Mouse (Mus musculus) CH12.LX (cell line): ENCODE measurements at regions not wholly inside any gene's neighbourhood (a gene's known extent, or its start where the extent isn't known, plus 50 kb on each side); places are given as distances from the start of the nearest gene placed in this dataset.

Experiments used
- DNase-seq: peaks from one replicate; pipeline ENCODE4 v3.0.0-alpha.2; 2013; ENCODE audit errors: extremely low read depth
- H3K27ac ChIP-seq: 2 replicates; pipeline ENCODE4 v1.5.1; 2012; ENCODE audit warnings: low read depth, mild to moderate bottlenecking, control low read depth, moderate library complexity; ENCODE audit not compliant: insufficient read depth
- H3K27me3 ChIP-seq: replicated peaks from 2 replicates; pipeline ENCODE3; 2012; ENCODE audit warnings: inconsistent platforms
- H3K36me3 ChIP-seq, 2 experiments: replicated peaks in 1 of 2; 2 replicates each; pipeline versions ENCODE3 to v1.6.1; 2012; ENCODE audit warnings: inconsistent platforms in 1 of 2, low read length in 1 of 2, mild to moderate bottlenecking in 1 of 2, mixed read lengths in 1 of 2, moderate library complexity in 1 of 2; ENCODE audit not compliant: control insufficient read depth in 1 of 2, insufficient read depth in 1 of 2
- H3K4me1 ChIP-seq, 2 experiments: 2 replicates each; pipeline ENCODE4 v1.6.1; 2012; ENCODE audit warnings: inconsistent platforms in 1 of 2, moderate library complexity in 1 of 2; ENCODE audit not compliant: insufficient read depth in 2 of 2, control insufficient read depth in 1 of 2
- H3K4me2 ChIP-seq: 2 replicates; pipeline ENCODE4 v1.6.1; 2012; ENCODE audit warnings: low read depth, mild to moderate bottlenecking, control low read depth; ENCODE audit not compliant: poor library complexity, insufficient read depth, severe bottlenecking
- H3K4me3 ChIP-seq, 3 experiments: fragments of 150-350 bp in 1 of 3; sonication (generic) in 1 of 3; replicated peaks in 1 of 3; 2 replicates each; pipeline versions ENCODE3 to v1.5.1; 2011 to 2012; ENCODE audit warnings: low read depth in 2 of 3, low read length in 2 of 3, mild to moderate bottlenecking in 2 of 3, moderate library complexity in 2 of 3, control low read depth in 1 of 3, improper control_type of control experiment in 1 of 3, inconsistent platforms in 1 of 3, mixed read lengths in 1 of 3; ENCODE audit not compliant: poor library complexity in 1 of 3
- H3K79me2 ChIP-seq: replicated peaks from 2 replicates; pipeline ENCODE4 v1.6.1; 2012; ENCODE audit warnings: mild to moderate bottlenecking, moderate library complexity; ENCODE audit not compliant: control insufficient read depth, poor library complexity, insufficient read depth, severe bottlenecking; ENCODE audit errors: extremely low read depth
- H3K9ac ChIP-seq: 2 replicates; pipeline ENCODE4 v1.6.1; 2012; ENCODE audit warnings: low read depth, mild to moderate bottlenecking, control low read depth, moderate library complexity; ENCODE audit not compliant: insufficient read depth
- H3K9me3 ChIP-seq: replicated peaks from 2 replicates; pipeline ENCODE3; 2012; ENCODE audit warnings: low read length, inconsistent platforms, mixed read lengths
- CTCF ChIP-seq, 2 experiments: IDR thresholded peaks in 1 of 2; conservative IDR thresholded peaks in 1 of 2; 2 replicates each; pipeline ENCODE4 v1.5.1; 2011 to 2012; ENCODE audit warnings: low read depth in 2 of 2, low read length in 2 of 2, improper control_type of control experiment in 1 of 2, inconsistent platforms in 1 of 2, mild to moderate bottlenecking in 1 of 2, moderate library complexity in 1 of 2
- ELF1 ChIP-seq: IDR thresholded peaks from 2 replicates; pipeline ENCODE4 v1.6.1; 2014; ENCODE audit warnings: low read depth, mild to moderate bottlenecking, inconsistent platforms, low read length, improper control_type of control experiment
- HCFC1 ChIP-seq: IDR thresholded peaks from 2 replicates; pipeline ENCODE4 v1.6.1; 2012; ENCODE audit warnings: low read depth, mild to moderate bottlenecking, inconsistent platforms, low read length, improper control_type of control experiment
- IRF4 ChIP-seq: IDR thresholded peaks from 2 replicates; pipeline ENCODE4 v1.6.1; 2014; ENCODE audit warnings: low read depth, mild to moderate bottlenecking, inconsistent platforms, low read length, improper control_type of control experiment
- JUND ChIP-seq: conservative IDR thresholded peaks from 2 replicates; pipeline ENCODE4 v1.6.1; 2011; ENCODE audit warnings: low read depth, low read length, improper control_type of control experiment
- MAFK ChIP-seq: IDR thresholded peaks from 2 replicates; pipeline ENCODE4 v1.6.1; 2011; ENCODE audit warnings: low read length, improper control_type of control experiment; ENCODE audit not compliant: insufficient replicate concordance
- MAX ChIP-seq: IDR thresholded peaks from 2 replicates; pipeline ENCODE4 v1.6.1; 2011; ENCODE audit warnings: low read length, improper control_type of control experiment
- MAZ ChIP-seq: IDR thresholded peaks from 2 replicates; pipeline ENCODE4 v1.6.1; 2012; ENCODE audit warnings: low read depth, mild to moderate bottlenecking, inconsistent platforms, low read length, improper control_type of control experiment, moderate library complexity
- MXI1 ChIP-seq: IDR thresholded peaks from 2 replicates; pipeline ENCODE4 v1.6.1; 2011; ENCODE audit warnings: mild to moderate bottlenecking, low read depth, low read length, improper control_type of control experiment
- MYC ChIP-seq: IDR thresholded peaks from 2 replicates; pipeline ENCODE4 v1.6.1; 2011; ENCODE audit warnings: low read depth, mild to moderate bottlenecking, improper control_type of control experiment, low read length
- NELFE ChIP-seq: IDR thresholded peaks from 2 replicates; pipeline ENCODE4 v1.6.1; 2011; ENCODE audit warnings: low read depth, low read length, improper control_type of control experiment
- NRF1 ChIP-seq: IDR thresholded peaks from 2 replicates; pipeline ENCODE4 v1.6.1; 2014; ENCODE audit warnings: low read depth, mild to moderate bottlenecking, inconsistent platforms, low read length, improper control_type of control experiment, moderate library complexity
- PAX5 ChIP-seq: IDR thresholded peaks from 2 replicates; pipeline ENCODE4 v1.6.1; 2012; ENCODE audit warnings: low read length, inconsistent platforms, mixed read lengths
- POLR2A ChIP-seq: IDR thresholded peaks from 2 replicates; pipeline ENCODE4 v1.6.1; 2011; ENCODE audit warnings: low read depth, mild to moderate bottlenecking, improper control_type of control experiment, low read length
- POLR2AphosphoS2 ChIP-seq: IDR thresholded peaks from 2 replicates; pipeline ENCODE4 v1.6.1; 2011; ENCODE audit warnings: low read depth, low read length, improper control_type of control experiment
- RAD21 ChIP-seq: IDR thresholded peaks from 2 replicates; pipeline ENCODE4 v1.6.1; 2011; ENCODE audit warnings: low read depth, mild to moderate bottlenecking, low read length, improper control_type of control experiment, moderate library complexity
- RCOR1 ChIP-seq: conservative IDR thresholded peaks from 2 replicates; pipeline ENCODE4 v1.6.1; 2012; ENCODE audit warnings: low read depth, mild to moderate bottlenecking, inconsistent platforms, low read length, improper control_type of control experiment
- SIN3A ChIP-seq: IDR thresholded peaks from 2 replicates; pipeline ENCODE4 v1.6.1; 2012; ENCODE audit warnings: low read length, improper control_type of control experiment, inconsistent platforms
- SMC3 ChIP-seq: IDR thresholded peaks from 2 replicates; pipeline ENCODE4 v1.6.1; 2011; ENCODE audit warnings: low read depth, low read length, improper control_type of control experiment
- USF1 ChIP-seq: IDR thresholded peaks from 2 replicates; pipeline ENCODE4 v1.6.1; 2014; ENCODE audit warnings: low read depth, mild to moderate bottlenecking, inconsistent platforms, low read length, improper control_type of control experiment
- ZC3H11A ChIP-seq: IDR thresholded peaks from 2 replicates; pipeline ENCODE4 v1.6.1; 2012; ENCODE audit warnings: low read depth, mild to moderate bottlenecking, inconsistent platforms, low read length, improper control_type of control experiment
- ZKSCAN1 ChIP-seq: IDR thresholded peaks from 2 replicates; pipeline ENCODE4 v1.6.1; 2012; ENCODE audit warnings: low read depth, inconsistent platforms, low read length, improper control_type of control experiment, borderline replicate concordance
- ZMIZ1 ChIP-seq: IDR thresholded peaks from 2 replicates; pipeline ENCODE4 v1.6.1; 2012; ENCODE audit warnings: low read depth, mild to moderate bottlenecking, inconsistent platforms, low read length, improper control_type of control experiment
- ZNF384 ChIP-seq: IDR thresholded peaks from 2 replicates; pipeline ENCODE4 v1.6.1; 2012; ENCODE audit warnings: low read depth, low read length, improper control_type of control experiment, inconsistent platforms
- dilution Hi-C: fragments of 300-500 bp; cut with MboI; formaldehyde crosslinking; loops from 2 replicates; pipeline ENCODE4 v1.14.3; 2020; ENCODE audit warnings: low sequenced_read_pairs; ENCODE audit not compliant: extremely low pct_unique_long_range_greater_than_20kb, extremely low pct_ligation_motif_present
- in situ Hi-C: fragments of 300-500 bp; cut with MboI; formaldehyde crosslinking; loops from 3 replicates; pipeline ENCODE4 v1.14.3; 2019; ENCODE audit warnings: low sequenced_read_pairs, low pct_ligation_motif_present, low pct_unique_long_range_greater_than_20kb, mixed read lengths

GRCm38 (mm10) chr5:74933276-74933675 lies 111.3 kb downstream of the Chic2 start:
- TF ChIP-seq NRF1 (no peak), MYC (no peak), RAD21 (no peak), POLR2A (no peak), MAX (no peak), ZKSCAN1 (no peak), CTCF (conservative IDR thresholded peaks at IDR 0.05 in 1 of 2, IDR thresholded peaks at IDR 0.05 in 1 of 2; ENCODE audit: low read depth in 2 of 2, low read length in 2 of 2) (no peak), PAX5 (no peak), ZC3H11A (no peak), SMC3 (no peak), ELF1 (no peak), NELFE (no peak), IRF4 (no peak), JUND (no peak), ZNF384 (no peak), MAFK (no peak), HCFC1 (no peak)
- H3K27me3 ChIP-seq = no peaks in the 10 kb centered on the region
- dilution Hi-C loops = no loop called here

GRCm38 (mm10) chr5:74932206-74932605 lies 112.4 kb downstream of the Chic2 start:
- Histone ChIP-seq H3K4me3 (no peak overlapping the region), H3K79me2 (no peaks in the 10 kb centered on the region), H3K36me3 (no peaks in the 10 kb centered on the region), H3K27ac (no peak overlapping the region), H3K9ac (no peak overlapping the region), H3K4me2 (no peak overlapping the region), H3K4me1 (no peaks in the 10 kb centered on the region; a peak in 1 of 4 replicates), H3K27me3 (no peaks in the 10 kb centered on the region), H3K9me3 (no peaks in the 10 kb centered on the region)
- TF ChIP-seq MAX = no peak
- TF ChIP-seq CTCF (conservative IDR thresholded peaks at IDR 0.05 in 1 of 2, IDR thresholded peaks at IDR 0.05 in 1 of 2; ENCODE audit: low read depth in 2 of 2, low read length in 2 of 2) = no peak
- TF ChIP-seq ZMIZ1 = no peak
- no peak for TF ChIP-seq ZC3H11A
- TF ChIP-seq JUND = no peak
- no peak for TF ChIP-seq MAFK
- no peak for TF ChIP-seq SIN3A
- TF ChIP-seq USF1 = no peak
- TF ChIP-seq MAZ = no peak
- TF ChIP-seq MXI1 = no peak
- TF ChIP-seq POLR2AphosphoS2 = no peak
- no peak for TF ChIP-seq RCOR1
- TF ChIP-seq ELF1 = no peak
- no peak for TF ChIP-seq SMC3
- no peak for DNase-seq
- in situ Hi-C loops = loop anchor here (25.0 kb wide), 3 partner anchors 270 to 620 kb away; no protein-coding TSS in a partner anchor
- dilution Hi-C loops = no loop called here

More at GRCm38 (mm10) chr5:74933276-74933675, 111.3 kb downstream of the Chic2 start:
- Histone ChIP-seq H3K27ac (no peak overlapping the region), H3K4me1 (no peaks in the 10 kb centered on the region; a peak in 1 of 4 replicates), H3K4me3 (no peak overlapping the region), H3K4me2 (no peak overlapping the region), H3K36me3 (no peaks in the 10 kb centered on the region), H3K9ac (no peak overlapping the region), H3K79me2 (no peaks in the 10 kb centered on the region), H3K9me3 (no peaks in the 10 kb centered on the region)
- DNase-seq = no peak
- in situ Hi-C loops = loop anchor here (25.0 kb wide), 3 partner anchors 271 to 621 kb away; no protein-coding TSS in a partner anchor
